Mouse (Mus musculus): ENCODE measurements at regions not wholly inside any gene's neighbourhood (a gene's known extent, or its start where the extent isn't known, plus 50 kb on each side); places are given as distances from the start of the nearest gene placed in this dataset.
A peak's percentile ranks its signal among the peaks of the same experiment; 100 is the strongest.

- peaks cover 11% of the 10 kb centered on the region for H3K27me3 ChIP-seq (ENCODE audit: control insufficient read depth, insufficient read depth, low read length)
These were observed 150.8 kb downstream of the Gsdmc2 start for GRCm38 (mm10) chr15:63694150-63694549.

DNA sequence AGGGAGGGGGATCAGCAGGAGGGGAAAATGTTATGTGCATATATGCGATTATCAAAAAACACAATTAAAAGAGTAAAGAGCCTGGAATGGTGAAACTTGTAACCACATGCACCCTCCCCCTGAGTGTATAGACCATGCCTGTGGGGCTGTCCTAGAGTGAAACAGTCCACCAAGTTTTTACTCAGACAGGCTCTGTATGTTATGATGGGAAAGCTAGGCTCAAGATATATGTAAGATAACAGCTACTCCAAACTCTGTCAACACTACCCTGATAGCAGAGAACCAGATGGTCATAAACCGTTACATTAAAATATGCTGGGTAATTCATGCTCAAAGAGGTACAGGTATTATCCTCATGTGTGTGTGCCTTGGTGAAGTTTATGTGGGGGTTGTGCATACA lies 151.4 kb downstream of the Gsdmc2 start:
- peaks cover 11% of the 10 kb centered on the region for H3K27me3 ChIP-seq (ENCODE audit: control insufficient read depth, insufficient read depth, low read length)
- DNase-seq (ENCODE audit: low spot score, missing footprints) (no peak), ATAC-seq (ENCODE audit: low FRiP score) (no peak)
- no peak overlapping the region for H3K4me3 ChIP-seq (ENCODE audit: low read depth, low read length)
- WGBS: 80% methylated on average over 2 of the region's 2 CpGs
- H3K27ac ChIP-seq (ENCODE audit: low read depth, low read length): no peak overlapping the region
- peaks cover 9% of the 10 kb centered on the region; the same call in 1 of the 2 replicates for H3K4me1 ChIP-seq (ENCODE audit: control insufficient read depth, insufficient read depth, low read length)
- H3K9me3 ChIP-seq (ENCODE audit: control insufficient read depth, low read length): no peaks in the 10 kb centered on the region
- no peak overlapping the region for H3K9ac ChIP-seq (ENCODE audit: low read length)
- no peak overlapping the region for H3K4me2 ChIP-seq
- no peaks in the 10 kb centered on the region for H3K36me3 ChIP-seq (ENCODE audit: control insufficient read depth, insufficient read depth, low read length)

More at GRCm38 (mm10) chr15:63694150-63694549, 150.8 kb downstream of the Gsdmc2 start:
- H3K4me3 ChIP-seq (ENCODE audit: low read depth, low read length): no peak overlapping the region
- H3K27ac ChIP-seq (ENCODE audit: low read depth, low read length): no peak overlapping the region
- ATAC-seq (ENCODE audit: low FRiP score): no peak
- H3K9me3 ChIP-seq (ENCODE audit: control insufficient read depth, low read length): no peaks in the 10 kb centered on the region
- H3K4me2 ChIP-seq: no peak overlapping the region
- no peak for DNase-seq (ENCODE audit: low spot score, missing footprints)
- no peak overlapping the region for H3K9ac ChIP-seq (ENCODE audit: low read length)
- 56% methylated on average over 3 of the region's 3 CpGs for WGBS
- H3K4me1 ChIP-seq (ENCODE audit: control insufficient read depth, insufficient read depth, low read length): peaks cover 9% of the 10 kb centered on the region; the same call in 1 of the 2 replicates
- H3K36me3 ChIP-seq (ENCODE audit: control insufficient read depth, insufficient read depth, low read length): no peaks in the 10 kb centered on the region

DNA sequence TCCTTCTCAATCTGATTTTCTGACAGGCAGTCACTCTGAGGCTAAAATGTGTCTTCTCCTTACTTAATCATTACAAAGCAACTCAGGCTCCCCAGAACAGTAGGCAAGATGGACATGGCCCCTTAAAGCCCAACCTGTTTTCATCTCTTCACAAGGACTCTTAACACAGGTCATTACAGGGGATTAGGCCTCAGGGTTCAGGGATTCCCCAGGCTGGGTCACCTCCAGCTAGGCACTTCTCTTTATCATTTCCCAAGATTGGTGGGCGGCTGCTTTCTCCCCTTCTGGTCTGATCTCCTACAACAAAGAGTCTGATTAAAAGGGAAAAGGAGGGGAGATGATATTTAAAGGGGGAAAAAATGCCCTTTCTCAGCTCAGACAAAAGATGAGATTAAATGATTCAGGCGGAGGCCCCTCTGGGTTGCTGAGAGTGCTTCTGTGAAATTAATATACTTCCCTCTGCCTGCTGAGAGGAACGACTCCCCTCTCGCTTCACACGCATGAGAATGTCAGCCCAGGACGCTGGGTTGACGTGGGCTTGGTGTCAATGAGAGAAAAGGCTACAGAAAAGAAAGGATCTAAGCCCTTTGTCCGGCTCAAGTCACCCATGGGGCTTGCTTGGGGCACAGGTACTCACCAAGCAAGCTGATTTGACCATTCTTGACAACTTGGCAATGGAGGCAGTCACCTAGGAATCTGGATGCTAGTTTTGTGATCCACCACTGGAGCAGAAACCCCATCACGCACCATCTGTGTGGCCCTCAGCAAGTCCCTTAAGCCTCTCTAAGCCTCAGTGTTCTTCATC lies 152.3 kb downstream of the Gsdmc2 start:
- Histone ChIP-seq H3K36me3 (ENCODE audit: control insufficient read depth, insufficient read depth, low read length) (no peaks in the 10 kb centered on the region), H3K27ac (ENCODE audit: low read depth, low read length) (no peak overlapping the region), H3K27me3 (ENCODE audit: control insufficient read depth, insufficient read depth, low read length) (peaks cover 11% of the 10 kb centered on the region), H3K4me2 (peak overlapping the region; percentile 10; the same call in 1 of the 2 replicates), H3K4me3 (ENCODE audit: low read depth, low read length) (no peak overlapping the region), H3K9me3 (ENCODE audit: control insufficient read depth, low read length) (no peaks in the 10 kb centered on the region), H3K9ac (ENCODE audit: low read length) (no peak overlapping the region), H3K4me1 (ENCODE audit: control insufficient read depth, insufficient read depth, low read length) (peaks cover 9% of the 10 kb centered on the region; the same call in 1 of the 2 replicates)
- ATAC-seq (ENCODE audit: low FRiP score) (peak; percentile 85), DNase-seq (ENCODE audit: low spot score, missing footprints) (peak; percentile 91)
- 12% methylated on average over 9 of the region's 9 CpGs for WGBS

DNA sequence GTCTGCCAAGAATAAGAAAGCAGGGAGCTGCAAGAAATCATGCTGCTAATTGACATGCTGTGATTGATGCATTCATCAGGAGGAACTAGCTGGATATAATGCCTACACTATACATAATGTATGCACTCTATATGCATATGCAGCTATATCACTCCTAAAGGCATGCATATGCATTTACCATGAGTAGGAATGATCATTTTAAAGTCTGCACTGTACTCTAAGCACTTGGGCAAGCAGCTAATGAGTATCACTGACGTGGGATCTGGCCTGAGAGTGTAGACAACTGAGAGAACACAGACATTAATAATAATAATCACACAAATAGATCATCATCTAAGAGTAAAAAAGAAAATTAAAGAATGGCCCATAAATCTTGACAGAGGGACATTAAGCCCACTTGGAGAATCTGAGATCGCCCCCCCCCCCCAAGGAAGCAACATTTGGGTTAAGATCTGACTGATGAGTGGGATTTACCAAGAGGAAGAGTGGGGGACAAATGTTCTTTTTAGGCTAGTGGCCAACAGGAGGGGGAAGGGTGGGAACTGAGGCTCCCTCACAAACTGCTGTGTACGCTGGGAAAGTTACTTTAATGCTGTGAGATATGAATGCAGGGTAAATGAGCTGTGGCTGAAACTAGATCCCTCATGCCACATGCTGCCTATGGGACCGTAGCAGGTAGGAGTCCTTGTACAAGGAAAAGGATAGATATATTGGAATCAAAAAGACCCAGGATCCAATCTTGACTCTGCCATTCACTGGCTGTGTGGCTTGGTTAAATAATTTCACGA lies 155.0 kb downstream of the Gsdmc2 start:
- Histone ChIP-seq H3K27me3 (ENCODE audit: control insufficient read depth, insufficient read depth, low read length) (peaks cover 11% of the 10 kb centered on the region), H3K4me1 (ENCODE audit: control insufficient read depth, insufficient read depth, low read length) (peaks cover 9% of the 10 kb centered on the region; the same call in 1 of the 2 replicates), H3K9me3 (ENCODE audit: control insufficient read depth, low read length) (no peaks in the 10 kb centered on the region), H3K9ac (ENCODE audit: low read length) (no peak overlapping the region), H3K4me3 (ENCODE audit: low read depth, low read length) (no peak overlapping the region), H3K4me2 (no peak overlapping the region), H3K36me3 (ENCODE audit: control insufficient read depth, insufficient read depth, low read length) (no peaks in the 10 kb centered on the region), H3K27ac (ENCODE audit: low read depth, low read length) (no peak overlapping the region)
- no peak for DNase-seq (ENCODE audit: low spot score, missing footprints)
- ATAC-seq (ENCODE audit: low FRiP score): no peak
- WGBS: 74% methylated on average over 5 of the region's 5 CpGs

DNA sequence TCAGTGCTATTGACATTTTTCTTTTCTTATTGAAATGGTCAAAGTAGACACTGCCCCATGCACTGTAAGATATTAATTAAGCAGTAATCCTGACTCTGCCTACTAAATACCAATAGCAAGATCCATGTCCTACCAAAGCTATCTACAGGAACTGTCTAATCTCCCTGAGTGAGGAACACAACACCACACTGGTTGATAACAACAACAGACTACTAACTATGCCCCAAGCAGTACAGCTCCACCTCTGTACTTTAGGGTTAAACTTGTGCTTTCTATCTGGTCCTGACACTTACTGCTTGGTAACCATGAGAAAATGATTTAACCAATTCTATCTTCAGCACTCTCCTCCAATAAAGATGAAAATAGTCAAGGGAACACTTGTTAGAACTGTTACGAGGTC lies 157.1 kb downstream of the Gsdmc2 start:
- no peaks in the 10 kb centered on the region for H3K9me3 ChIP-seq (ENCODE audit: control insufficient read depth, low read length)
- H3K9ac ChIP-seq (ENCODE audit: low read length): no peak overlapping the region
- H3K36me3 ChIP-seq (ENCODE audit: control insufficient read depth, insufficient read depth, low read length): no peaks in the 10 kb centered on the region
- no peak overlapping the region for H3K4me3 ChIP-seq (ENCODE audit: low read depth, low read length)
- WGBS: 93% methylated on average over 1 of the region's 1 CpGs
- peaks cover 4% of the 10 kb centered on the region; the same call in 1 of the 2 replicates for H3K4me1 ChIP-seq (ENCODE audit: control insufficient read depth, insufficient read depth, low read length)
- no peak for DNase-seq (ENCODE audit: low spot score, missing footprints)
- ATAC-seq (ENCODE audit: low FRiP score): no peak
- no peak overlapping the region for H3K27ac ChIP-seq (ENCODE audit: low read depth, low read length)
- H3K4me2 ChIP-seq: no peak overlapping the region
- H3K27me3 ChIP-seq (ENCODE audit: control insufficient read depth, insufficient read depth, low read length): peaks cover 2% of the 10 kb centered on the region; the same call in 1 of the 2 replicates

- whole genome bisulfite sequencing: 74% methylated on average over 3 of the region's 3 CpGs
- no peaks in the 10 kb centered on the region for H3K4me1 ChIP-seq (ENCODE audit: control insufficient read depth, insufficient read depth, low read length)
These were observed 157.9 kb downstream of the Gsdmc2 start for GRCm38 (mm10) chr15:63686954-63687562.

DNA sequence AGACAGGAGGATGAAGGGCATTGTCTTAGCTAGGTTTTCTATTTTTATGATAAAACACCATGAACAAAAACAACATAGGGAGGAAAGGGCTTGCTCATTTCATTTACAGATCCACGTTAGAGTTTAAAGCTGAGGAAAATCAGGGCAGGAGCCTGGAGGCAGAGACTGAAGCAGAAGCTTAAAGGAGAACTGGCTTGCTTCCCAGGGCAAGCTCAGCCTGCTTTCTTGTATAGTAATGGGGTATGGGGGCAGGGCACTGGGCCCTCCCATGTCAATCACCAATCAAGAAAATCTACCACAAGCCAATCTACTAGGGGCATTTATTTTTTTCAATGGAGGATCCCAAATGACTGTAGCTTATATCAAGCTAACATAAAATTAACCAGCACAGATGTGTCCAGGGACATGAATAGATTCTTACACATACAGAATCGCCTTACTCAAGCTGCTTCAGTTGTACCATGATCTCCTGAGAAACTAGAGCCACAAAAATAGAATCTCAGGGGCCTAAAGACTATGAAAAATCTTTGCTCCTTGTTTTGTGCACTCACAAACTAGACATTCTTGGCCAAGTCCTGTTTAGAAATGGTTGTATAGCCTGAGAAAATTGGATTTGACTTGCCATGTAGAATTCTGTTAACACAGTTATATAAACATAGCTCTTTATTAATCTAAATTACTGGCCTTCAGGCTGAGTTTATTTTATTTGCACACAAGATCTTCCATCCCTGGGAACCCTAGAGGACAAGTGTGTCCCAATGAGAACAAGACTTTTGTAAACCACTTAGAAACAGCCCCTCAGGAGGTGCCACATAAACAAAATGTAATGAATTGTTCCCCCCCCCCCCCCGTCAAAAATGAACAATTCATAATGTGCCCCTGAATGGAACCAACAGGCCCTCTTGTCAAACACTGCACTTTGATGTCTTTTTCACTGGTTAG lies 164.7 kb downstream of the Gsdmc2 start:
- no peak for ATAC-seq (ENCODE audit: low FRiP score)
- DNase-seq (ENCODE audit: low spot score, missing footprints): no peak
- no peak overlapping the region for H3K9ac ChIP-seq (ENCODE audit: low read length)
- 0 out of 2 replicates have a peak, but pooled peaks cover 2% of the 10 kb centered on the region for H3K27me3 ChIP-seq (ENCODE audit: control insufficient read depth, insufficient read depth, low read length)
- H3K27ac ChIP-seq (ENCODE audit: low read depth, low read length): no peak overlapping the region
- H3K36me3 ChIP-seq (ENCODE audit: control insufficient read depth, insufficient read depth, low read length): no peaks in the 10 kb centered on the region
- 70% methylated on average over 3 of the region's 3 CpGs for WGBS
- no peaks in the 10 kb centered on the region for H3K4me1 ChIP-seq (ENCODE audit: control insufficient read depth, insufficient read depth, low read length)
- no peak overlapping the region for H3K4me3 ChIP-seq (ENCODE audit: low read depth, low read length)
- no peaks in the 10 kb centered on the region for H3K9me3 ChIP-seq (ENCODE audit: control insufficient read depth, low read length)
- no peak overlapping the region for H3K4me2 ChIP-seq

More at GRCm38 (mm10) chr15:63686954-63687562, 157.9 kb downstream of the Gsdmc2 start:
- H3K4me2 ChIP-seq: no peak overlapping the region
- no peaks in the 10 kb centered on the region for H3K9me3 ChIP-seq (ENCODE audit: control insufficient read depth, low read length)
- no peak for ATAC-seq (ENCODE audit: low FRiP score)
- H3K9ac ChIP-seq (ENCODE audit: low read length): no peak overlapping the region
- H3K4me3 ChIP-seq (ENCODE audit: low read depth, low read length): no peak overlapping the region
- H3K27me3 ChIP-seq (ENCODE audit: control insufficient read depth, insufficient read depth, low read length): peaks cover 2% of the 10 kb centered on the region; the same call in 1 of the 2 replicates
- H3K27ac ChIP-seq (ENCODE audit: low read depth, low read length): no peak overlapping the region
- H3K36me3 ChIP-seq (ENCODE audit: control insufficient read depth, insufficient read depth, low read length): no peaks in the 10 kb centered on the region
- DNase-seq (ENCODE audit: low spot score, missing footprints): no peak

DNA sequence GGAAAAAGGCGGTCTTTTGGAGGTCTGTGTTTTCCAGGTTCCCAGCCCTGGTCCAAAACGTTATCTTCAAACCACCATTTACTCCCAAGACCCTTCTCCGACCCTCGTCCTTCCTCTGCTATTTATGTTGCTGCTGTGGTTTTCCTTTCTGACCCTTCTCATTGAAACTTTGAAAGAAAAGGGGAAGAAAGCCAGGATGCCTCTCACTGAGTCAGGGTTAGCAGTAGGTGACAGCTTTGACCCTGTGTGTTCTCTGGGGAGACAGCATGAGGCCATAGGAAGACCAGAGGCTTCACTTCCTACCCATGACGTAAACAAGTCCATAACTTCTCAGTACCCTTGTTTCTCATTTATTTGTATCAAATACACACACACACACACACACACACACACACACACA lies 166.1 kb downstream of the Gsdmc2 start:
- WGBS: 76% methylated on average over 5 of the region's 5 CpGs
- Histone ChIP-seq H3K4me3 (ENCODE audit: low read depth, low read length) (no peak overlapping the region), H3K9me3 (ENCODE audit: control insufficient read depth, low read length) (no peaks in the 10 kb centered on the region), H3K36me3 (ENCODE audit: control insufficient read depth, insufficient read depth, low read length) (no peaks in the 10 kb centered on the region), H3K27me3 (ENCODE audit: control insufficient read depth, insufficient read depth, low read length) (0 out of 2 replicates have a peak, but pooled peaks cover 2% of the 10 kb centered on the region), H3K4me1 (ENCODE audit: control insufficient read depth, insufficient read depth, low read length) (no peaks in the 10 kb centered on the region; the same call in 1 of the 2 replicates), H3K27ac (ENCODE audit: low read depth, low read length) (no peak overlapping the region), H3K9ac (ENCODE audit: low read length) (no peak overlapping the region), H3K4me2 (no peak overlapping the region)
- no peak for DNase-seq (ENCODE audit: low spot score, missing footprints)
- no peak for ATAC-seq (ENCODE audit: low FRiP score)
